Mouse (Mus musculus) intestine, embryonic 14.5 days (tissue): ENCODE data around the gene 1700047I17Rik2. TPM values are rescaled to one million over a fixed set of nuclear protein-coding genes. Genes with fewer than 3 reads are reported as not detected.
A peak's percentile ranks its signal among the peaks of the same experiment; 100 is the strongest.
"Not testable (repeated sequence)": the region's sequence is repeated elsewhere in the genome, so short reads cannot be mapped to it uniquely, and the experiment has no call there.

Experiments
- ATAC-seq: fragments of 200-750 bp; cut with Nextera tagmentation; replicated peaks from 2 replicates; pipeline ENCODE4 v1.8.0; 2017; ENCODE audit warnings: low read depth, moderate number of reproducible peaks, moderate TSS enrichment, moderate library complexity; ENCODE audit not compliant: low FRiP score, low TSS enrichment
- DNase-seq: peaks from one replicate; pipeline ENCODE4 v3.0.0-alpha.2; 2018; ENCODE audit warnings: low spot score
- H3K27ac ChIP-seq: fragments of 300-500 bp; sonication (generic); 2 replicates; pipeline ENCODE4 v1.5.1; 2014; ENCODE audit warnings: low read depth, mild to moderate bottlenecking, control low read depth
- H3K27me3 ChIP-seq: fragments of 300-500 bp; sonication (generic); replicated peaks from 2 replicates; pipeline ENCODE4 v1.6.1; 2014; ENCODE audit warnings: low read length, control low read depth; ENCODE audit not compliant: control insufficient read depth, insufficient read depth
- H3K36me3 ChIP-seq: fragments of 300-500 bp; sonication (generic); 2 replicates; pipeline ENCODE4 v1.6.1; 2014; ENCODE audit warnings: low read length, control low read depth; ENCODE audit not compliant: control insufficient read depth, insufficient read depth
- H3K4me1 ChIP-seq: fragments of 300-500 bp; sonication (generic); replicated peaks from 2 replicates; pipeline ENCODE4 v1.6.1; 2014; ENCODE audit warnings: low read length, control low read depth, mixed read lengths; ENCODE audit not compliant: control insufficient read depth, insufficient read depth
- H3K4me2 ChIP-seq: fragments of 300-500 bp; sonication (generic); 2 replicates; pipeline ENCODE4 v1.6.1; 2014; ENCODE audit warnings: low read length
- H3K4me3 ChIP-seq: fragments of 300-500 bp; sonication (generic); 2 replicates; pipeline ENCODE4 v1.5.1; 2014; ENCODE audit warnings: low read depth, low read length, control low read depth, mixed read lengths
- H3K9ac ChIP-seq: fragments of 300-500 bp; sonication (generic); 2 replicates; pipeline ENCODE4 v1.6.1; 2014; ENCODE audit warnings: mild to moderate bottlenecking, low read length
- H3K9me3 ChIP-seq: fragments of 300-500 bp; sonication (generic); 2 replicates; pipeline ENCODE4 v1.6.1; 2016; ENCODE audit warnings: low read length, control low read depth; ENCODE audit not compliant: control insufficient read depth
- WGBS: fragments of 180-500 bp; shearing (Covaris S2); extraction: QIAGEN DNeasy Blood & Tissue Kit; methylation state at CpG from one replicate; pipeline ENCODE4 v1.1.7; 2014; 5-methylcytosine and 5-hydroxymethylcytosine counted together
- polyA plus RNA-seq: library from polyadenylated mRNA; unstranded; fragments of >200 nt; fragmentation: Nextera tagmentation; extraction: Ambion mirVana; gene quantifications from 2 replicates; pipeline ENCODE4 v1.2.1, GENCODE M21; 2014

1700047I17Rik2 gene
- polyA plus RNA-seq: 0.77 TPM in 1 of 2 replicates, not detected in the other

GRCm38 (mm10) chr12:55199306-55199705 lies at the start of gene 1700047I17Rik2:
Gene 1700047I17Rik2 (plus strand): TSS chr12:55199592.
- WGBS: no CpG with 5 or more reads among the region's 40 CpGs
- not testable (repeated sequence) for H3K4me1 ChIP-seq, H3K9ac ChIP-seq, H3K9me3 ChIP-seq, DNase-seq, H3K27me3 ChIP-seq, H3K27ac ChIP-seq, H3K36me3 ChIP-seq, H3K4me3 ChIP-seq, H3K4me2 ChIP-seq
- ATAC-seq: peak; percentile 96

GRCm38 (mm10) chr12:55154559-55155448 lies 44.6 kb upstream of the 1700047I17Rik2 start, which contains the start of gene Srp54b:
Gene Srp54b (plus strand): TSS chr12:55155104.
- not testable (repeated sequence) for H3K4me1 ChIP-seq, H3K36me3 ChIP-seq, DNase-seq, H3K27ac ChIP-seq, H3K9me3 ChIP-seq, H3K9ac ChIP-seq, H3K27me3 ChIP-seq, H3K4me2 ChIP-seq
- peak; percentile 99 for ATAC-seq
- no CpG with 5 or more reads among the region's 57 CpGs for WGBS
- H3K4me3 ChIP-seq: 0 out of 2 replicates have a peak within 1 kb of the TSS, but pooled peaks have one; percentile 11

- H3K4me2 ChIP-seq, H3K27me3 ChIP-seq, H3K9ac ChIP-seq, H3K36me3 ChIP-seq, H3K9me3 ChIP-seq, DNase-seq, H3K27ac ChIP-seq, H3K4me1 ChIP-seq: not testable (repeated sequence)
- peak; percentile 41; the same call in 1 of the 2 replicates for ATAC-seq
- 0% methylated on average over 8 of the region's 24 CpGs for WGBS
- H3K4me3 ChIP-seq: 0 out of 2 replicates have a peak overlapping the region, but pooled peaks have one; percentile 11
Observed at GRCm38 (mm10) chr12:55155449-55155783, 44.0 kb upstream of the 1700047I17Rik2 start.

- not testable (repeated sequence) for DNase-seq, H3K36me3 ChIP-seq, H3K9ac ChIP-seq, H3K4me3 ChIP-seq, H3K27me3 ChIP-seq, H3K9me3 ChIP-seq, H3K27ac ChIP-seq, ATAC-seq, H3K4me2 ChIP-seq, H3K4me1 ChIP-seq
- WGBS: no CpG with 5 or more reads among the region's 7 CpGs
Observed at GRCm38 (mm10) chr12:55167034-55167557, 32.3 kb upstream of the 1700047I17Rik2 start.

GRCm38 (mm10) chr12:55187686-55188085 lies 11.7 kb upstream of the 1700047I17Rik2 start:
- not testable (repeated sequence) for H3K4me1 ChIP-seq, DNase-seq, H3K27me3 ChIP-seq, H3K9ac ChIP-seq, H3K9me3 ChIP-seq, ATAC-seq, H3K27ac ChIP-seq, H3K4me3 ChIP-seq, H3K4me2 ChIP-seq, H3K36me3 ChIP-seq
- no CpG with 5 or more reads among the region's 8 CpGs for WGBS

- H3K36me3 ChIP-seq, H3K27ac ChIP-seq, H3K9ac ChIP-seq, DNase-seq, H3K9me3 ChIP-seq, H3K27me3 ChIP-seq, H3K4me2 ChIP-seq, ATAC-seq, H3K4me1 ChIP-seq, H3K4me3 ChIP-seq: not testable (repeated sequence)
- WGBS: no CpG with 5 or more reads among the region's 5 CpGs
Observed at GRCm38 (mm10) chr12:55189127-55189526, 10.3 kb upstream of the 1700047I17Rik2 start.

GRCm38 (mm10) chr12:55199799-55200198 lies 407 bp downstream of the 1700047I17Rik2 start:
- peak; percentile 44 for ATAC-seq
- not testable (repeated sequence) for H3K9ac ChIP-seq, DNase-seq, H3K9me3 ChIP-seq, H3K4me3 ChIP-seq, H3K4me2 ChIP-seq, H3K27me3 ChIP-seq, H3K36me3 ChIP-seq, H3K27ac ChIP-seq, H3K4me1 ChIP-seq
- WGBS: no CpG with 5 or more reads among the region's 18 CpGs

- not testable (repeated sequence) for H3K9me3 ChIP-seq, ATAC-seq, H3K4me1 ChIP-seq, H3K27me3 ChIP-seq, H3K4me3 ChIP-seq, H3K36me3 ChIP-seq, H3K9ac ChIP-seq, H3K4me2 ChIP-seq, H3K27ac ChIP-seq, DNase-seq
- WGBS: no CpG with 5 or more reads among the region's 6 CpGs
Observed at GRCm38 (mm10) chr12:55212944-55213343, 13.6 kb downstream of the 1700047I17Rik2 start.
